Mouse (Mus musculus): Measurements from ENCODE around the gene Olfr486. TPM values are rescaled to one million over a fixed set of nuclear protein-coding genes. Genes with fewer than 3 reads are reported as not detected.
"Not testable (repeated sequence)": the region's sequence is repeated elsewhere in the genome, so short reads cannot be mapped to it uniquely, and the experiment has no call there.

Olfr486 gene
- total RNA-seq (2017), result not detected in 3 replicates

DNA sequence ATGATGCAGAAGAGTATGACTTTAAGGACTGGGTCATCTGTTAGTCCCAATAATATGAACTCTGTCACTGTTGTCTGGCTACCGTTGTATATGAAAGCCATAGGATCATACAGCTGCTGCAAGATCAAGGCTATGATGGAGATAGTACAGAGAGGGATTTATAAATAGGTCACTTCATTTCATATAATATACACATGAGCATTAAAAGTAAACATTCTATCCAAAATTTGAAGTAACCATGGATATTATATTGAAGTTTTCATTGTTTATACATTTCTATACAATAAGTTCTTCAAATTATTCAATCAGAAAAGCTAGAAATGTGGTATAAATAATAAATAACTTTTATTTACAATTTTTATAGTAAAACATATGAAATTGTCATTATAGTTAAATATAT is at the start of gene Olfr486:
Olfr486 (minus strand) TSS at position 101 of the 400 bp plus-strand sequence.
- ATAC-seq (replicated peaks; ENCODE audit: insufficient number of reproducible peaks, low FRiP score, low TSS enrichment, poor library complexity, severe bottlenecking), result not testable (repeated sequence)

DNA sequence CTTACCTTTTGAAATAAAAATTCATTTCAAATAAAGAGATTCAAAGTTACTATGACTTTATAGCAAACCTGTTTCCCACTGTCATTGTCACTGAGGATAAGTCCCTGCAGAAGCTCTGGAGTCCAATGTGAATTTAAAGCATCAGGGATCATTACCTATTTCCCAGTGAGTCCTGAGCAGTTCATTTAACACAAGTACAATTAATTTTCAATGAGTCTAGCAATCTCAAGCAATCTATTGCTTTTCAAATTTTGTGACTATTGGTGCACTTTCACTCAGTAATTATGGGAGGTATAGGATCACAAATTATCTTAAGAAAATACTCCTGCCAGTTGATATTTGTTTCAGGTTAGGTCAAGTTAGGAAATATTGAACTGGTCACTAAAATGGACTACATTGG is 42.0 kb upstream of the Olfr486 start, which contains the start of gene Olfr487:
Olfr487 (minus strand) TSS at position 101 of the 400 bp plus-strand sequence.
- not testable (repeated sequence) for ATAC-seq (replicated peaks; ENCODE audit: insufficient number of reproducible peaks, low FRiP score, low TSS enrichment, poor library complexity, severe bottlenecking)

DNA sequence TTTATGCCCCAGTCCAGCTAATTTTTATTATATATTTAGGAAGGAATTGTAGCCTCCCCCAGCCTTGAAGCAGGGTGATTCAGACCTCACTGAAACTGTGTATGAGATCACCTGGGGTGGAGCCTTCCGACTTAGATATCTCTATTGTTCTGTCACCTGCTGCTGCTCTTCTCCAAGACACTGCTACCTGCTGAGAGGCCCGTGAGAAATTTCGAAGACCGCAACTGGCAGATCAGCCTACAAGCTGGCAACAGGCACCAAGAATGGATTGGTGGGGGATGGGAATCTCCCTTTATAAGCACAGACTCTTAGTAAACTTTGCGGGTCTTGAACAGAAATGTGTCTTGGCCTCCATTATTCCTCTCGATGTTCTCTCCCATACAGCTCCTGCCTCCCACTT is 24.4 kb upstream of the Olfr486 start:
- no peak for ATAC-seq (replicated peaks; ENCODE audit: insufficient number of reproducible peaks, low FRiP score, low TSS enrichment, poor library complexity, severe bottlenecking)

DNA sequence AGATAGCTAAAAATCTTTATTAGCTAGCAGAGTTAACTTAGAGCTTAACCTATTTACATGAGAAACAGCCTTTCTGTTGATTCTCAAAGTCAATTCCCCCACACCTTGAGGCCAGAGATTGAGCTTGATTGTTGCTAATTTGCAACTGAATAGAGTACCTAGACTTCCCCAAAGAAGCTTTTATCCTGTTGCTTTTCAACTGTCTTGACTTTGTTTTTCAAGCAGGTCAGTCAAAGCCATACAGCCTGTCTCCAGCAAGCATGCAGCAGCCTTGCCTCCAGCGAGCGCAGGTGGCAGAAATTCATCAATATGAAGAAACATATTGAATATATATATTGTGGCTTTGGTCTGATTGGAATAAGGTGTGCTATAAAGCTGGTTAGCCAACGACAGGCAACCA is 23.8 kb upstream of the Olfr486 start:
- not testable (repeated sequence) for ATAC-seq (replicated peaks; ENCODE audit: insufficient number of reproducible peaks, low FRiP score, low TSS enrichment, poor library complexity, severe bottlenecking)

DNA sequence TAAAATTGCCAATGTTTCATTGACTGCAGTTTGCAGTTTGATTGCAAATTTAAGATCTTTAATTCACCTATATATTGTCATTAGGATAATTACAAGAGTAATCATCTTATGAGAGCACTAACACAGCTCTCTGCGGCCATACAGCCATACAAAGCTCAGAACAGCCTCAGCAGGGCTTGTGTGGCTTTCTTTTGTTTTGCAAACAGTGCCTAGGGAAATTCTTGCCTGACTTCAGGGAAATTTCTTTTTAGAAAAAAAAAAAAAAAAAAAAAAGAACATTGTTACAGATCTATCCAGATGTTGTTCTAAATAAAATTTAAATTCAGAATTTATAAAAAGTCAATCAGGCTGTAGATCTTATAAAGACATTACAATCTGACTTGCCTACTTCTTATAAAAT is 20.2 kb upstream of the Olfr486 start:
- not testable (repeated sequence) for ATAC-seq (replicated peaks; ENCODE audit: insufficient number of reproducible peaks, low FRiP score, low TSS enrichment, poor library complexity, severe bottlenecking)

DNA sequence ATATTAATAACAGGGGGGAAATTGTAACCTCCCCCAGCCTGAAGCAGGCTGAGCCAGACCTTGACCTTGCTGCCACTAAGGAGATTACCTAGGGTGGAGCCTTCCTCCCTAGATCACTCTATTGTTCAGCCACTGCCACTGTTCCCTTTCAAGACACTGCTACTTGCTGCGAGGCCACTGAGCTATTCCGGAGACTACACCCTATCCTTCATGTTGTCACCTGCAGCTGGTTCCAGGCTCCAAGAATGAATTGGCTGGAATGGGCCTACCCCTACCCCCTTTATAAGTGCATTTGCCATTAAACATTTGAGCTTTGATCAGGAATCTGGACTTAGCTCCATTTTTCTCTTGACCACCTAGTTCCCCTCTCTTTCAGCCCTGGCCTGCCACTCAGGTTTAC is 18.7 kb upstream of the Olfr486 start:
- not testable (repeated sequence) for ATAC-seq (replicated peaks; ENCODE audit: insufficient number of reproducible peaks, low FRiP score, low TSS enrichment, poor library complexity, severe bottlenecking)

DNA sequence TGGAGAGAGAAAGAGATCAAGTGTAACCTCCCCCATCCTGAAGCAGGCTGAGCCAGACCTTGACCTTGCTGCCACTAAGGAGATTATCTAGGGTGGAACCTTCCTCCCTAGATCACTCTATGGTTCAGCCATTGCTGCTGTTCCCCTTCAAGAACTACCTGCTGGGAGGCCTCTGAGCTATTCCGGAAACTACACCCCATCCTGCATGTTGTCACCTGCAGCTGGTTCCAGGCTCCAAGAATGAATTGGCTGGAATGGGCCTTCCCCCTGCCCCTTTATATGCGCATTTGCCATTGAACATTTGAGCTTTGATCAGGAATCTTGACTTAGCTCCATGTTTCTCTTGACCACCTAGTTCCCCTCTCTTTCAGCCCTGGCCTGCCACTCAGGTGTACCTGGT is 12.7 kb upstream of the Olfr486 start:
- ATAC-seq (replicated peaks; ENCODE audit: insufficient number of reproducible peaks, low FRiP score, low TSS enrichment, poor library complexity, severe bottlenecking), result not testable (repeated sequence)

DNA sequence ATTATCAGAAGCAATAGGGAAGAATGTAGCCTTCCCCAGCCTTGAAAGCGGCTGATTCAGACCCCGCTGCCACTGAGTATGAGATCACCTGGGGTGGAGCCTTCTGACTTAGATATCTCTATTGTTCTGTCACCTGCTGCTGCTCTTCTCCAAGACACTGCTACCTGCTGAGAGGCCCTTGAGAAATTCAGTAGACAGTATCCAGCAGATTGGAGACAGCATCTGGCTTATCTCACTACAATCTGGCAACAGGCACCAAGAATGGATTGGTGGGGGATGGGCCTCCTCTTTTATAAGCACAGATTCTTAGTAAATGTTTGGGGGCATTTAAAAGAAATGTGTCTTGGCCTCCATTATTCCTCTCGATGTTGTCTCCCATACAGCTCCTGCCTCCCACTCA is 11.9 kb upstream of the Olfr486 start:
- ATAC-seq (replicated peaks; ENCODE audit: insufficient number of reproducible peaks, low FRiP score, low TSS enrichment, poor library complexity, severe bottlenecking), result not testable (repeated sequence)

DNA sequence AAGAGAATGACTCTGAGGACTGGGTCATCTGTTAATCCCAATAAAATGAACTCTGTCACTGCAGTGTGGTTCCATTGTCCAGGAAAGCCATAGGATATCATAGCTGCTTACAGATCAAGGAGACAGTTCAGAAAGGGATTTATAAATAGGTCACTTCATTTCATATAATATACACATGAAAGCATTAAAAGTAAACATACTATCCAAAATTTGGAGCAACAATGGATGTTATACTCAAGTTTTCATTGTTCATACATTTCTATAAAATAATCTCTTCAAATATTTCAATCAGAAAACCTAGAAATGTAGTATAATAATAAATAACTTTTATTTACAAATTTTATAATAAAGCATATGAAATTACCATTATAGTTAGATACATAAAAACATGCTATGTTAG is 12.8 kb downstream of the Olfr486 start, which contains the start of gene Olfr485:
Olfr485 (minus strand) TSS at position 101 of the 400 bp plus-strand sequence.
- no peak for ATAC-seq (replicated peaks; ENCODE audit: insufficient number of reproducible peaks, low FRiP score, low TSS enrichment, poor library complexity, severe bottlenecking)

DNA sequence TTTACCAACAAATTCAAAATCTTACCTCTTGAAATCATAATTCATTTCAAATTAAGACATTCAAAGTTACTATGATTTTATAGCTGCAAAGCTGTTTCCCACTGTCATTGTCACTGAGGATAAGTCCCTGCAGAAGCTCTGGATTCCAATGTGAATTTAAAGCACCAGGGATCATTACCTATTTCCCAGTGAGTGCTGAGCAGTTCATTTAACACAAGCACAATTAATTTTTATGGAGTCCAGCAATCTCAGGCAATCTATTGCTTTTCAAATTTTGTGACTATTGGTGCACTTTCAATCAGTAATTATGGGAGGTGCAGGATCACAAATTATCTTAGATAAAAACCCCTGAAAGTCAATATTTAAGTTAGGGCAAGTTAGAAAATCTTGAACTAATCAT is 45.2 kb downstream of the Olfr486 start, which contains the start of gene Olfr484:
Olfr484 (minus strand) TSS at position 101 of the 400 bp plus-strand sequence.
- ATAC-seq (replicated peaks; ENCODE audit: insufficient number of reproducible peaks, low FRiP score, low TSS enrichment, poor library complexity, severe bottlenecking), result no peak

Other genes with a start within 250 kb of the Olfr486 start
- gene Olfr473, start 242.3 kb downstream of the Olfr486 start, total RNA-seq (2017), result not detected in 3 replicates
- gene Olfr474, start 218.1 kb downstream of the Olfr486 start, total RNA-seq (2017), result not detected in 3 replicates
- gene Olfr476, start 207.9 kb downstream of the Olfr486 start, total RNA-seq (2017), result not detected in 3 replicates
- gene Olfr477, start 186.0 kb downstream of the Olfr486 start, total RNA-seq (2017), result not detected in 3 replicates
- gene Olfr478, start 138.8 kb downstream of the Olfr486 start, total RNA-seq (2017), result not detected in 3 replicates
- gene Olfr479, start 122.0 kb downstream of the Olfr486 start, total RNA-seq (2017), result not detected in 3 replicates
- gene Olfr480, start 105.4 kb downstream of the Olfr486 start, total RNA-seq (2017), result not detected in 3 replicates
- gene Olfr481, start 92.9 kb downstream of the Olfr486 start, total RNA-seq (2017), result not detected in 3 replicates
- 0.19 TPM in 1 of 3 replicates, not detected in the others for gene Olfr482, start 75.2 kb downstream of the Olfr486 start, total RNA-seq (2017)
- not detected in 3 replicates for gene Olfr483, start 71.9 kb downstream of the Olfr486 start, total RNA-seq (2017)
- not detected in 3 replicates for gene Olfr484, start 45.3 kb downstream of the Olfr486 start, total RNA-seq (2017)
- gene Olfr485, start 12.9 kb downstream of the Olfr486 start, total RNA-seq (2017), result not detected in 3 replicates
- gene Olfr487, start 41.9 kb upstream of the Olfr486 start, total RNA-seq (2017), result not detected in 3 replicates
- not detected in 3 replicates for gene Olfr488, start 85.6 kb upstream of the Olfr486 start, total RNA-seq (2017)
- not detected in 3 replicates for gene Olfr490, start 116.2 kb upstream of the Olfr486 start, total RNA-seq (2017)
- gene Olfr491, start 140.7 kb upstream of the Olfr486 start, total RNA-seq (2017), result not detected in 3 replicates
- gene Olfr492, start 150.9 kb upstream of the Olfr486 start, total RNA-seq (2017), result not detected in 3 replicates
- gene Olfr493, start 174.2 kb upstream of the Olfr486 start, total RNA-seq (2017), result not detected in 3 replicates
- not detected in 3 replicates for gene Olfr494, start 192.6 kb upstream of the Olfr486 start, total RNA-seq (2017)
- not detected in 3 replicates for gene Olfr495, start 220.4 kb upstream of the Olfr486 start, total RNA-seq (2017)
- gene Olfr497, start 247.7 kb upstream of the Olfr486 start, total RNA-seq (2017), result not detected in 3 replicates